Mouse (Mus musculus): ENCODE results near the gene Rangrf. TPM values are rescaled to one million over a fixed set of nuclear protein-coding genes. Genes with fewer than 3 reads are reported as not detected.
"Not testable (repeated sequence)": the region's sequence is repeated elsewhere in the genome, so short reads cannot be mapped to it uniquely, and the experiment has no call there.

The Rangrf gene
- polyA plus RNA-seq (2014; fragmentation: Nextera tagmentation; extraction: Ambion mirVana) = 22.1 and 22.4 TPM in 2 replicates

DNA sequence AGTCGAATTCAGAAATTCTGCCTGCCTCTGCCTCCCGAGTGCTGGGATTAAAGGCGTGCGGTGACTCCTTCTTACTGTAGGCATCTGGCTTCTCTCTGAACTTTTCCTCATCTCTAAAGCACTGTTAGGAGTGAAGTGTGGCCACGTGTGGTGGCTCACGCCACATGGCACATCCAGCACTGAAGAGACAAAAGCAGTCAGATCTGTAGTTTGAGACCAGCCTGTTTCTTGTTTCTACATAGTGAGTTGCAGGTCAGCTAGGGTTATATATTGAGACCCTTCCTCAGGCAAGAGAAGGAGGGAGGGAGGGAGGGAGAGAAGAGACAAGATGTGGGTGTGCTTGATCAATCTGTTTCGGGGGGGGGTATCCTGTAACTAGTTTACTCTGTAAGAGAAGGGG is at the start of gene Rangrf:
Gene Rangrf, minus strand, starts transcription at position 101 of the 400 bp plus-strand sequence.
- no peaks in the 10 kb centered on the region for H3K9me3 ChIP-seq (ENCODE audit: control insufficient read depth, low read length)
- no peak within 1 kb of the TSS for H3K27ac ChIP-seq (replicated peaks; ENCODE audit: low read depth, low read length)
- H3K4me1 ChIP-seq (ENCODE audit: control insufficient read depth, insufficient read depth, low read length) = peaks cover 8% of the 10 kb centered on the region; the same call in 1 of the 2 replicates
- peak within 1 kb of the TSS; percentile 64 for H3K4me2 ChIP-seq (ENCODE audit: low read length)
- no peak within 1 kb of the TSS for H3K9ac ChIP-seq (replicated peaks; ENCODE audit: low read length)
- H3K27me3 ChIP-seq (ENCODE audit: control insufficient read depth, insufficient read depth, low read length) = no peaks in the 10 kb centered on the region
- no peaks in the 10 kb centered on the region for H3K36me3 ChIP-seq (ENCODE audit: control insufficient read depth, insufficient read depth, low read length)
- H3K4me3 ChIP-seq (replicated peaks; ENCODE audit: low read depth, low read length) = peak within 1 kb of the TSS; percentile 37
- ATAC-seq (ENCODE audit: low FRiP score, low TSS enrichment) = no peak
- WGBS = 84% methylated on average over 7 of the region's 7 CpGs
- no peak for DNase-seq

DNA sequence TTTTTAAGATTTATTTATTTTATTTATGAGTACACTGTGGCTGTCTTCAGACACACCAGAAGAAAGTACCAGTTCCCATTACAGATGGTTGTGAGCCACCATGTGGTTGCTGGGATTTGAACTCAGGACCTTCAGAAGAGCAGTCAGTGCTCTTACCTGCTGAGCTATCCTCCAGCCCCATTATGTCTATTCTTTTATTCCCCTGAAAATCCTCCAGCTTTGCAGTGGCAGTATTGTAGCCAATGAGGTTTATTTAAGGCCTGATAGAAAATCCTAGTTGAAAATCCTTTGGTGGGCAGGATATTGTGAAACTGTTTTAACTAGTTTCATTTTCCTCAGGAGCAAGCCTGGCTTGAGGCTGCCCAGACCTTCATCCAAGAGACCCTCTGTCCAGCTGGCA is 45.7 kb upstream of the Rangrf start:
- H3K27me3 ChIP-seq (ENCODE audit: control insufficient read depth, insufficient read depth, low read length) = no peaks in the 10 kb centered on the region
- H3K4me2 ChIP-seq (ENCODE audit: low read length) = no peak overlapping the region
- H3K9ac ChIP-seq (replicated peaks; ENCODE audit: low read length) = no peak overlapping the region

GRCm38 (mm10) chr11:69016755-69017154 is 41.8 kb upstream of the Rangrf start:
- peak overlapping the region; percentile 62; the same call in 1 of the 2 replicates for H3K9ac ChIP-seq (replicated peaks; ENCODE audit: low read length)
- ATAC-seq (ENCODE audit: low FRiP score, low TSS enrichment) (no peak), DNase-seq (peak; percentile 5)
- H3K36me3 ChIP-seq (ENCODE audit: control insufficient read depth, insufficient read depth, low read length) = peaks cover 8% of the 10 kb centered on the region
- peak overlapping the region; percentile 85; the same call in 1 of the 2 replicates for H3K27ac ChIP-seq (replicated peaks; ENCODE audit: low read depth, low read length)
- H3K9me3 ChIP-seq (ENCODE audit: control insufficient read depth, low read length) = no peaks in the 10 kb centered on the region
- peaks cover 11% of the 10 kb centered on the region for H3K4me1 ChIP-seq (ENCODE audit: control insufficient read depth, insufficient read depth, low read length)
- H3K4me3 ChIP-seq (replicated peaks; ENCODE audit: low read depth, low read length) = peak overlapping the region; percentile 54
- WGBS = 65% methylated on average over 3 of the region's 3 CpGs
- peak overlapping the region; percentile 77 for H3K4me2 ChIP-seq (ENCODE audit: low read length)
- H3K27me3 ChIP-seq (ENCODE audit: control insufficient read depth, insufficient read depth, low read length) = no peaks in the 10 kb centered on the region

More for the DNA sequence above, 45.7 kb upstream of the Rangrf start:
- Histone ChIP-seq H3K36me3 (ENCODE audit: control insufficient read depth, insufficient read depth, low read length) (peaks cover 47% of the 10 kb centered on the region), H3K27ac (replicated peaks; ENCODE audit: low read depth, low read length) (no peak overlapping the region), H3K4me1 (ENCODE audit: control insufficient read depth, insufficient read depth, low read length) (peaks cover 8% of the 10 kb centered on the region), H3K9me3 (ENCODE audit: control insufficient read depth, low read length) (no peaks in the 10 kb centered on the region), H3K4me3 (replicated peaks; ENCODE audit: low read depth, low read length) (no peak overlapping the region)
- DNase-seq (no peak), ATAC-seq (ENCODE audit: low FRiP score, low TSS enrichment) (no peak)

- Histone ChIP-seq H3K4me1 (ENCODE audit: control insufficient read depth, insufficient read depth, low read length) (peaks cover 19% of the 10 kb centered on the region), H3K4me2 (ENCODE audit: low read length) (peak within 1 kb of the TSS; percentile 77), H3K27ac (replicated peaks; ENCODE audit: low read depth, low read length) (peak within 1 kb of the TSS; percentile 85), H3K36me3 (ENCODE audit: control insufficient read depth, insufficient read depth, low read length) (0 out of 2 replicates have a peak, but pooled peaks cover under 1% of the 10 kb centered on the region), H3K27me3 (ENCODE audit: control insufficient read depth, insufficient read depth, low read length) (no peaks in the 10 kb centered on the region), H3K9me3 (ENCODE audit: control insufficient read depth, low read length) (no peaks in the 10 kb centered on the region), H3K9ac (replicated peaks; ENCODE audit: low read length) (peak within 1 kb of the TSS; percentile 62), H3K4me3 (replicated peaks; ENCODE audit: low read depth, low read length) (peak within 1 kb of the TSS; percentile 54)
- DNase-seq (peak; percentile 96), ATAC-seq (ENCODE audit: low FRiP score, low TSS enrichment) (peak; percentile 95)
- WGBS = 4% methylated on average over 38 of the region's 38 CpGs
These were observed 40.9 kb upstream of the Rangrf start, which contains the start of gene Ctc1 for GRCm38 (mm10) chr11:69015644-69016441. Gene Ctc1 (plus strand): TSS chr11:69015911.

GRCm38 (mm10) chr11:69012071-69012601 is 37.2 kb upstream of the Rangrf start:
- peak overlapping the region; percentile 50 for H3K4me3 ChIP-seq (replicated peaks; ENCODE audit: low read depth, low read length)
- peak overlapping the region; percentile 86 for H3K4me2 ChIP-seq (ENCODE audit: low read length)
- H3K27me3 ChIP-seq (ENCODE audit: control insufficient read depth, insufficient read depth, low read length) = no peaks in the 10 kb centered on the region
- H3K4me1 ChIP-seq (ENCODE audit: control insufficient read depth, insufficient read depth, low read length) = peaks cover 23% of the 10 kb centered on the region
- H3K27ac ChIP-seq (replicated peaks; ENCODE audit: low read depth, low read length) = peak overlapping the region; percentile 91
- ATAC-seq (ENCODE audit: low FRiP score, low TSS enrichment) (peak; percentile 64; the same call in 1 of the 2 replicates), DNase-seq (peak; percentile 93)
- no peaks in the 10 kb centered on the region for H3K36me3 ChIP-seq (ENCODE audit: control insufficient read depth, insufficient read depth, low read length)
- peak overlapping the region; percentile 66 for H3K9ac ChIP-seq (replicated peaks; ENCODE audit: low read length)
- H3K9me3 ChIP-seq (ENCODE audit: control insufficient read depth, low read length) = no peaks in the 10 kb centered on the region
- 2% methylated on average over 18 of the region's 18 CpGs for WGBS

DNA sequence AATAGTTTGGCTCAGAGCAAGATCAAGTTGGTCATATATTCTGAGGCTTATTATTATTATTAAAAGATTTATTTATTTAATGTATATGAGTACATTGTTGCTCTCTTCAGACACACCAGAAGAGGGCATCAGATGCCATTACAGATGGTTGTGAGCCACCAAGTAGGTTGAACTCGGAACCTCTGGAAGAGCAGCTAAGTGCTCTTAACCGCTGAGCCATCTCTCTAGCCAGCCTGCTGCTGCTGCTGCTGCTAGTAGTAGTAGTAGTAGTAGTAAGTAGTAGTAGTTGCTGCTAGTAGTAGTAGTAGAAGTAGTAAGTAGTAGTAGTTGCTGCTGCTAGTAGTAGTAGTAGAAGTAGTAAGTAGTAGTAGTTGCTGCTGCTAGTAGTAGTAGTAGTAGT is 36.5 kb upstream of the Rangrf start:
- not testable (repeated sequence) for H3K36me3 ChIP-seq (ENCODE audit: control insufficient read depth, insufficient read depth, low read length); H3K9ac ChIP-seq (replicated peaks; ENCODE audit: low read length); ATAC-seq (ENCODE audit: low FRiP score, low TSS enrichment); H3K27me3 ChIP-seq (ENCODE audit: control insufficient read depth, insufficient read depth, low read length); H3K9me3 ChIP-seq (ENCODE audit: control insufficient read depth, low read length)
- Histone ChIP-seq H3K4me2 (ENCODE audit: low read length) (peak overlapping the region; percentile 86), H3K4me3 (replicated peaks; ENCODE audit: low read depth, low read length) (peak overlapping the region; percentile 50), H3K27ac (replicated peaks; ENCODE audit: low read depth, low read length) (peak overlapping the region; percentile 91), H3K4me1 (ENCODE audit: control insufficient read depth, insufficient read depth, low read length) (peaks cover 16% of the 10 kb centered on the region)
- WGBS = 74% methylated on average over 2 of the region's 2 CpGs
- peak; percentile 5 for DNase-seq

DNA sequence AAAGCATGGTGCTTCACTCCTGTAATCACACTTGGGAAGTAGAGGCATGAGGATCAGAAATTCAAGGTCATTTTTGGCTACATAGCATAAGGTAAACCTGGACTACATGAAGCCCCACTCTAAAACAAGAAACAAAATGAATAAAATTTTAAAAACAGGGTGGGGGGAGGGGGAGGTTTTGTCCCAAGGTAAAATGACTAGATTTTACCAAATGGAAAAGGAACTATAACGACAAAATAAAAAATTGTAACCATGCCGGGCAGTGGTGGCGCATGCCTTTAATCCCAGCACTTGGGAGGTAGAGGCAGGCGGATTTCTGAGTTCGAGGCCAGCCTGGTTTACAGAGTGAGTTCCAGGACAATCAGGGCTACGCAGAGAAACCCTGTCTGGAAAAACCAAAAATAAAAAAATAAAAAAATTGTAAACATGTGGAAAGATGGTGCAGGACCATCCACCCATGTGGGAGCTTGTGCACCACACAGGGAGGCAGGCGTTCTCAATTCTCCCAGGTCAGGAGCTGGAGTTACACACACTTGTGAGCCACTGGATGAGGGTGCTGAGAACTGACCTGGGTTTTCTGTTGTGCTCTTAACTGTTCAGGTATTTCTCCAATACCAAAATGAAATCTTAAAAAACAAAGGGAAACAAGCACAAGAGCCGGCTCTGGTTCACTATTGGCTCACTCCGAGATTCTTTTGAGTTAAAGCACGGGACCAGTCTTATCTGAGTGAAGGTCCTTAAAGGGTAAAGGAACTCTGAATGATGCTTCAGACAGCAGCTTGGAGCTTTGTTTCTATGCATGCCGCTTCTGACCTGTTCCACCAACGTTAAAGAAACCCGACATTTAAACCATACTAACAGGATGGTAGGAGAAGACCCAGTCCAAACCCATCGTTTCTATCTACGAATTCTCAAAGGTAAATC is 35.7 kb upstream of the Rangrf start:
- Histone ChIP-seq H3K27ac (replicated peaks; ENCODE audit: low read depth, low read length) (no peak overlapping the region), H3K36me3 (ENCODE audit: control insufficient read depth, insufficient read depth, low read length) (no peaks in the 10 kb centered on the region), H3K4me2 (ENCODE audit: low read length) (peak overlapping the region; percentile 86; the same call in 1 of the 2 replicates), H3K4me3 (replicated peaks; ENCODE audit: low read depth, low read length) (no peak overlapping the region), H3K9ac (replicated peaks; ENCODE audit: low read length) (no peak overlapping the region), H3K27me3 (ENCODE audit: control insufficient read depth, insufficient read depth, low read length) (no peaks in the 10 kb centered on the region), H3K4me1 (ENCODE audit: control insufficient read depth, insufficient read depth, low read length) (peaks cover 16% of the 10 kb centered on the region), H3K9me3 (ENCODE audit: control insufficient read depth, low read length) (no peaks in the 10 kb centered on the region)
- WGBS = 91% methylated on average over 15 of the region's 15 CpGs
- ATAC-seq (ENCODE audit: low FRiP score, low TSS enrichment) (no peak), DNase-seq (no peak)

DNA sequence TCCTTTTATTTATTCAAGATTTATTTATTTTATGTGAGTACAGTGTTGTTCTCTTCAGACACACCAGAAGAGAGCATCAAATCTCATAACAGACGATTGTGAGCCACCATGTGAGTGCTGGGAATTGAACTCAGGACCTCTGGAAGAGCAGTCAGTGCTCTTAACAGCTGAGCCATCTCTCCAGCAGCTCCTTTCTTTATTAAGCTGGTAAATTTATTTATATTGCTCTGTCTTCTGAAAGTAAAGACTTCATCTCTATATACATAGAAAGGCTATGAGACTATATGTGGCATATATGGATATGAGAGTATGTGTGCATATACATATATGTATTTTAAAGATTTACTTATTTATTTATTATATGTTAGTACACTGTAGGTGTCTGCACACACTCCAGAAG is 34.5 kb upstream of the Rangrf start:
- Histone ChIP-seq H3K36me3 (ENCODE audit: control insufficient read depth, insufficient read depth, low read length) (0 out of 2 replicates have a peak, but pooled peaks cover 2% of the 10 kb centered on the region), H3K9me3 (ENCODE audit: control insufficient read depth, low read length) (no peaks in the 10 kb centered on the region), H3K9ac (replicated peaks; ENCODE audit: low read length) (no peak overlapping the region), H3K4me2 (ENCODE audit: low read length) (no peak overlapping the region), H3K27me3 (ENCODE audit: control insufficient read depth, insufficient read depth, low read length) (no peaks in the 10 kb centered on the region), H3K4me3 (replicated peaks; ENCODE audit: low read depth, low read length) (no peak overlapping the region), H3K27ac (replicated peaks; ENCODE audit: low read depth, low read length) (no peak overlapping the region), H3K4me1 (ENCODE audit: control insufficient read depth, insufficient read depth, low read length) (peaks cover 13% of the 10 kb centered on the region)
- 93% methylated on average over 1 of the region's 1 CpGs for WGBS
- no peak for DNase-seq
- ATAC-seq (ENCODE audit: low FRiP score, low TSS enrichment) = no peak

All from midbrain, embryonic 14.5 days (tissue).